Mouse (Mus musculus) small intestine, adult 2 months (tissue): ENCODE measurements at regions not wholly inside any gene's neighbourhood (a gene's known extent, or its start where the extent isn't known, plus 50 kb on each side); places are given as distances from the start of the nearest gene placed in this dataset.

Experiments
- H3K27ac ChIP-seq: fragments of 200-500 bp; 2 replicates; pipeline ENCODE4 v1.5.1; 2012; ENCODE audit warnings: low read depth, low read length, control low read depth, inconsistent platforms; ENCODE audit not compliant: insufficient read depth
- H3K27me3 ChIP-seq: fragments of 200-500 bp; 2 replicates; pipeline ENCODE4 v1.6.1; 2012; ENCODE audit warnings: mild to moderate bottlenecking, moderate library complexity, low read length, inconsistent platforms; ENCODE audit not compliant: control insufficient read depth, insufficient read depth
- H3K36me3 ChIP-seq: fragments of 200-500 bp; 2 replicates; pipeline ENCODE4 v1.6.1; 2012; ENCODE audit warnings: mild to moderate bottlenecking, low read length, control low read depth, inconsistent platforms; ENCODE audit not compliant: control insufficient read depth, insufficient read depth
- H3K4me1 ChIP-seq: fragments of 200-500 bp; 2 replicates; pipeline ENCODE4 v1.6.1; 2012; ENCODE audit warnings: low read length, inconsistent platforms, mixed read lengths; ENCODE audit not compliant: control insufficient read depth, insufficient read depth, insufficient read length
- H3K4me3 ChIP-seq: fragments of 200-500 bp; 2 replicates; pipeline ENCODE4 v1.5.1; 2012; ENCODE audit warnings: low read depth, mild to moderate bottlenecking, control low read depth, inconsistent platforms, low read length, moderate library complexity
- CTCF ChIP-seq: fragments of 200-500 bp; IDR thresholded peaks from 2 replicates; pipeline ENCODE4 v1.5.1; 2012; ENCODE audit warnings: low read depth, mild to moderate bottlenecking, control low read depth, inconsistent platforms, low read length, moderate library complexity, mixed read lengths; ENCODE audit not compliant: insufficient replicate concordance, insufficient read length; ENCODE audit errors: extremely low read depth
- POLR2A ChIP-seq: fragments of 200-500 bp; IDR thresholded peaks from 2 replicates; pipeline ENCODE4 v1.6.1; 2012; ENCODE audit warnings: low read depth, mild to moderate bottlenecking, control low read depth, inconsistent platforms, low read length, moderate library complexity
- WGBS: fragments of 180-500 bp; shearing (Covaris S2); methylation state at CpG from one replicate; pipeline ENCODE4 v1.1.7; 2018; 5-methylcytosine and 5-hydroxymethylcytosine counted together

DNA sequence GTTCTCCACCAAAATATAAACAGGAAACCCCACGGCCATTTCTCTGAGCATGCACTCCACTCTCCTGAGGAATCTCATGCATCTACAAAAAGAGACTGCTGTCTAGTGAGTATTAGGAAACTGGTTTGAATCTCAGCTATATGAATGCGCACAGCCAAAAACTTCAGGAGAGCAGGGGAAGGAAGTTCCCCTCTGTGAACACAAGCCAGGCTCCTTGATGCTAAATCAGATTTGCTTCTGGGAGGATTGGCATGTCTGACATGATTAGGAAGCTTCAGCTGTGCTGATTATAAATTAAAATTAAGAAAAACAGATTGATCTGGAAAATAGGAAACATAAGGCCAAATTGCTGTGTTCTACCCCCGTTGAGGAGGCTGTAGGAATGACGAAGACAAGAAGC, 304.1 kb upstream of the BC052040 start:
- H3K27me3 ChIP-seq = no peaks in the 10 kb centered on the region
- 48% methylated on average over 4 of the region's 4 CpGs for WGBS
- H3K4me3 ChIP-seq = no peak overlapping the region
- H3K36me3 ChIP-seq = no peaks in the 10 kb centered on the region
- no peaks in the 10 kb centered on the region for H3K4me1 ChIP-seq
- TF ChIP-seq POLR2A (no peak), CTCF (no peak)
- no peak overlapping the region for H3K27ac ChIP-seq

DNA sequence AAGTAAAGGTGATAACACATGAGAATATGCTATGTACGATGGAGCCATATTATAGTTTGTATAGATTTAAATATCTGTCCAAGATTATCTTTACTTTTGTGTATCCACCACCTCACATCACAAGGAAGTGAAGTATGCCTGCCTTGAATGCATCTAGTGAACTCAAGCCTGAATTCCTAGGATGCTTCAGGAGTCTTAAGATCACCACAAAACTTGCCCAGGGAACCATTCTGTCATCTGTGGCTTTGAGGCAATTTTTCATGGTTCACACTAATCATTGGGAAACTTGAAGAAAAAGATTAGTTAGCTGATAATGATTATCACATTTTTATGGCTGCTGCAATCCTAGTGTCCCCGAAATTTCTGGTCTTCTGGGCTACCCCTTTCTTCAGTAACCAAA, 288.5 kb upstream of the BC052040 start:
- no peaks in the 10 kb centered on the region for H3K36me3 ChIP-seq
- TF ChIP-seq CTCF = no peak
- no peak for TF ChIP-seq POLR2A
- H3K4me1 ChIP-seq = no peaks in the 10 kb centered on the region
- WGBS = 68% methylated on average over 2 of the region's 2 CpGs
- H3K27ac ChIP-seq = no peak overlapping the region
- H3K4me3 ChIP-seq = no peak overlapping the region
- H3K27me3 ChIP-seq = no peaks in the 10 kb centered on the region

DNA sequence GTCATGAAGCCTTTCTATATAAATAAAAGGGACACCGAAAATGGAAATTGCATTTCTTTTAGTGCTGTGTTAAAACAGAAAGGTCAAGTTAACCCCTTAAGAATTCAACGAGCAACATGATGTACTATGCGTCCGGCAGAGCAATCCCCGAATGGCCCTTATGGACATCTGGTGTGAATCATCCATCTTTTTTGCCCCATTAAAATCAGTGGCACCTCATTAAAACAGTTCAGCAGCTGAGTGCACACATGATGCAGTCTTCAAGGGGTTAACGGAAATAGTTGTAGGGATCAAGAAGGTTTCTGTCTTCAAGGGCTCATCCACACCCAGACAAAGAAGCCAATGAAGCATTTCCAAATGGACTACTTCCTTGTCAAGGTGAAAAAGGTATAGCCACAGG, 284.1 kb upstream of the BC052040 start:
- TF ChIP-seq CTCF (no peak), POLR2A (no peak)

DNA sequence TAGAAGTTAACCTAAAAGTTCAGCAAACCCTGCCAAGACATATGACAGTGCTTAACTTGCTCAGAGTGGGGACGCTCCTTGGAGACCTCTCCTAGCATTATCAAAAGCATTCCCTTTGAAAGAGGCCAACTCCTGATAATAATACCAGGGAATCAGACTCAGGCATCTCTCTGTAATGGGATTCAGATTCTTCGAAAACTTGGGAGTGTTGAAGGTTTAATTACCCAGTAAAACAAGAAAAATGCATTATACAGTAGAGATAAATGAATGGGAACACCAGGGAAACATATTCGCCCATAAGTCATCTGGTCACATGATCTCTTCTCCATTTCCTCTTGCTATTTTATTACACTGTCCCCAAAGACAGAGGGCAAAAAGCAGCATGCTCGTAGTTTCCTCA, 274.3 kb upstream of the BC052040 start:
- no peak overlapping the region for H3K4me3 ChIP-seq
- 55% methylated on average over 4 of the region's 4 CpGs for whole genome bisulfite sequencing
- H3K36me3 ChIP-seq = no peaks in the 10 kb centered on the region
- no peaks in the 10 kb centered on the region for H3K4me1 ChIP-seq
- H3K27me3 ChIP-seq = no peaks in the 10 kb centered on the region
- TF ChIP-seq CTCF = no peak
- TF ChIP-seq POLR2A = no peak
- H3K27ac ChIP-seq = no peak overlapping the region

More for the DNA sequence above, 284.1 kb upstream of the BC052040 start:
- no peak overlapping the region for H3K4me3 ChIP-seq
- no peak overlapping the region for H3K27ac ChIP-seq
- 90% methylated on average over 6 of the region's 6 CpGs for WGBS
- no peaks in the 10 kb centered on the region for H3K4me1 ChIP-seq
- no peaks in the 10 kb centered on the region for H3K27me3 ChIP-seq
- no peaks in the 10 kb centered on the region for H3K36me3 ChIP-seq

DNA sequence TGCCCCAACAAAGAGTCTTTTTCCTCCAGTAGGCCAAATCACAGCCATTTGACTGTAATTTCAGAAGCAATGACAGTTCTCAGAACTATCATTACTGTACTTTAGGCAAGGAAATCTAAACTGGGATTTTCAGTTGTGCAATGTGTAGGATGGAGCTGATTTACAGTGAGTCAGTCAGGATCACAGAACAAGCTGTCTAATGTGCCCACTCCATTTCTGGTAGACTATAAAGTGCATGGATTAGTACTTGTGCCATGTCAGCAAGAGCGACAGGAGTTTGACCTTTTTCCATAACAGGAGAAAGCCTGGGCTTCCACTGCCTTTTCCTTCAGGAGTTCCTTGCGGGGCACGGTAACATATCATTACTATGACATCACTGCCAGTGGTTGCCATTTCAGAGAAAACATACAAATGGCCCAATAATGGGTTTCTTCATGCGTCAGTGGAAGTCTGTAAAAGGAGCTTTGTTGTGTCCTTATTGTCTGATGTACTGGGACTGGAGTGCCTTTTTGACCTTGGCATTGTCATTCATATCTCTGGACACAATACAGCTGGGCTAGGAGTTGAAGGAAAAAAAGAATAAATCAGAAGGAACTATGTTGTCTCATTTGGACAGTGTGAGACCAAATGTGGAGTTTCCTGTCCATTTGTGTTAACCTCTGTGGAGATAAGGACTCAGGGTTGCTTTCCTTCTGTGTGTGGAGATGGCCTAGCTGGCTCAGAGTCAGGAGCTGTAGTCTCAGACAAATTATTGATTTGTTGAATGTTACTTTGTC, 271.5 kb upstream of the BC052040 start:
- Histone ChIP-seq H3K27me3 (no peaks in the 10 kb centered on the region), H3K4me1 (no peaks in the 10 kb centered on the region), H3K36me3 (no peaks in the 10 kb centered on the region), H3K4me3 (no peak overlapping the region), H3K27ac (no peak overlapping the region)
- TF ChIP-seq CTCF = no peak
- no peak for TF ChIP-seq POLR2A
- 80% methylated on average over 4 of the region's 4 CpGs for WGBS

DNA sequence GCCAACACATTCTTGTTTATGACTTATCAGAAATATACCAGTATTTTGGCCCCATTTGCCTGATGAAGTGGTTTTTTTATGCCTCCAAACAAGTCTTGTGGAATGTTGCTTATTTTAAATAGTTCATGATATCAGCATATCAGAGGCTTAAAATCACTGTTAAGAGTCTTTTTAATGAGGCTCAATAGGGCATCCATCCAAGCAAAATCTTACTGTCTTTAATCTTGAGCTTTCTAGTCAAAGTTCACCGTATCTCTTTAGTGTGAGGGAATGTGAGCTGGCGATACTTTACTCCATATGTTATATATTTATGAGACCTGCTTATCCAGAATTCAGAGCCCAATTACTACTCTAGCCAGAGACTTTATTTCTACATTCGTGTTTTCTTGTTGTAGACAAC, 263.0 kb upstream of the BC052040 start:
- WGBS = 45% methylated on average over 3 of the region's 3 CpGs
- H3K27me3 ChIP-seq = no peaks in the 10 kb centered on the region; the same call in 1 of the 2 replicates
- no peak for TF ChIP-seq CTCF
- TF ChIP-seq POLR2A = no peak
- H3K4me1 ChIP-seq = no peaks in the 10 kb centered on the region
- no peak overlapping the region for H3K27ac ChIP-seq
- H3K36me3 ChIP-seq = no peaks in the 10 kb centered on the region
- no peak overlapping the region for H3K4me3 ChIP-seq

DNA sequence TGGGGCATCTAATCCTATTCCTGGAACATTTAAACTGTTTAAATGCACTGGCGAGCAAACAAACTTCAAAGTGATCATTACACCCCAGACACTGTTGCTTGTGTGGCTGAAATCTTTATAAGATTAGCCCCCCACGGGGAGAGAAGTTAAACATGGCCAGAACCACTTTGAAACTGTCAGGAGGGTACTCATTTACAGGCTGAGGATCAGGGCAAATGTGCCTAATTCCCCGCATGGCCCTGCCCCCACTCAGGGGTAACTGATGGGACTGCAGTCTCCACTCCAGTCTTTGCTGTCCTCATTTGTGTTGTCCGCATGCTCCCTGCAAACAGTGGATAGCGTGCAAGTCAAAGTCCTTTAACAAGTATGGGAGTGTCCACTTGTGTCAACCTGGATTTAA, 258.9 kb upstream of the BC052040 start:
- Histone ChIP-seq H3K27ac (no peak overlapping the region), H3K27me3 (no peaks in the 10 kb centered on the region), H3K4me1 (no peaks in the 10 kb centered on the region), H3K36me3 (no peaks in the 10 kb centered on the region), H3K4me3 (no peak overlapping the region)
- 46% methylated on average over 5 of the region's 5 CpGs for WGBS
- TF ChIP-seq CTCF (no peak), POLR2A (no peak)
